Mouse (Mus musculus) liver, adult 10 weeks (tissue): ENCODE results near the gene Trpv2. TPM values are rescaled to one million over a fixed set of nuclear protein-coding genes. Genes with fewer than 3 reads are reported as not detected.

Experiments used
- polyA plus RNA-seq: library from polyadenylated mRNA; stranded (reverse); fragments of 350-450 nt; fragmentation: Illumina TruSeq; extraction: RNeasy Lipid Tissue Mini Kit (QIAGEN cat#74804); gene quantifications from one replicate; pipeline ENCODE4 v1.2.3, GENCODE M21; 2014; ENCODE audit warnings: low read depth, low replicate concordance

Trpv2 gene
- polyA plus RNA-seq: not detected

DNA sequence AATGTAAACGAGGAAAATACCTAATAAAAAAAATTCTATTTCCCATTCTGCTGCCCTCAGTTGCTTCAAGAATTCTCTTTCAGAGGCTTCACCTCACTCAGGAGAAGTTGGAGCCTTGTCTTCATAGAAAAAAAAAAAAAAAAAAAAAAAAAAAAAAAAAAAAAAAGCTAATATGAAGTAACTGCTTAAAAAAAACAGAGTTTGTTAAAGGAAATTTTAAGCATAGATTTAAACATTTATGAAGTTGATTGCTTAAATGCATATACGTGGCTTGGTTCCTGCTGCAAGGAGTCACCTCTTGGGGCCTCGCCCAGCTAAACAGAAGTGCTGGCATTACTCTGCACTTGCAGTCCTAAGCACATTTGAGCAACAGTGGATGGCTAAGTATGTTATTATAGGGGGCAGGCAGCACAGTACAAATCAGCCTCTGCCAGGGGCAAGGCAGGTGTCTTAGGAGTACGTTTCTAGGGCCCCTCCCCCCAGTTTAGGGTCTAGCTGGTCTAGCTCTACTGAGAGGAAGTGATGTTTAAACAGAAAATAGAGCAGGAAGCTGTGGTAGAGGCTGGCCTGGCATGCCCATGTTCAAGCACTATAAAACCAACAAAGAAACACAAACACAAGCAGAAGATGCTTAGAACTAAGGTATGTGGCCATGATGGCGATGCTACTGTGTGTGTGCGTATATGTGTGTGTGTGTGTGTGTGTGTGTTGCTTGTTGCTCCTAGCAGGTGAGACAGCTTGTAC is at the start of gene Trpv2:
TSS of gene Trpv2 (plus strand) at position 528 of the 744 bp plus-strand sequence.

DNA sequence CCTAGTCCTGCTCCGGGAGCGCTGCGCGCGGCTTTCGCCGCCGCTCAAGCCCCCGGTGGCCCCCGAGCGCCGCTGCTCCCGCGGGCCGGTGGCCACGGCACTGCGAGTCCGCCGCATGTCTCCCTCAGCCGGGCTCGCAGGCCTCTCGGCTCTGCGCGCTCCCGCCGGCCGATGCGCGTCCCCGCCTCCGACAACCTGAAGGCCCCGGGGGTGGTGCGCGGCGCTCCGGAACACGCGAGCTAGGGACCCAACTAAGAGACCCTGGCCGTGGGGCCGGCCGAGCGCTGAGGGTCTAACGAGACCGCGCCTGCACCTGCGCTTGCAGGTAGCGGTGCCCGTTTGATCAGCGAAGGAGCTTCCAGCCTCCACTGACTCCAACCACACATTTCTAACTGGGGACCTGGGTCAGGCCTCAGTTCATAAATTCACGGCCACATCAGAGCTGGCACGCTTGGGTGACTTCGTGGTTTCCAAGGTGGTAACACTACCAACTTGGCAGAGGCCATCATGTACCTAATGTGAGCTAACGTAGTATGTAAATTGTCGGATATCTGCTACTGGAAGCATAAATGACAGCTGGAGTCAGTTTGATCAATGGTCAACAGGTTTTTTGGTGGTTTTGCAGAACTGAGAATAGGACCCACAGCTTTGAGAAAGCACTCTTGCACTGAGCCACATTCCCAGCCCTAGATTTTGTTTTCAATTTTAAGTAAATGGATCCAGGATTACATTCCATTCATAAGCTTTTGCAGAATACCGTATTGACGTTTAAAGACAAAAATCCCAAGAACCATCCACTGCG is 35.0 kb upstream of the Trpv2 start, which contains the start of gene Cenpv:
TSS of gene Cenpv (minus strand) at position 173 of the 802 bp plus-strand sequence.

DNA sequence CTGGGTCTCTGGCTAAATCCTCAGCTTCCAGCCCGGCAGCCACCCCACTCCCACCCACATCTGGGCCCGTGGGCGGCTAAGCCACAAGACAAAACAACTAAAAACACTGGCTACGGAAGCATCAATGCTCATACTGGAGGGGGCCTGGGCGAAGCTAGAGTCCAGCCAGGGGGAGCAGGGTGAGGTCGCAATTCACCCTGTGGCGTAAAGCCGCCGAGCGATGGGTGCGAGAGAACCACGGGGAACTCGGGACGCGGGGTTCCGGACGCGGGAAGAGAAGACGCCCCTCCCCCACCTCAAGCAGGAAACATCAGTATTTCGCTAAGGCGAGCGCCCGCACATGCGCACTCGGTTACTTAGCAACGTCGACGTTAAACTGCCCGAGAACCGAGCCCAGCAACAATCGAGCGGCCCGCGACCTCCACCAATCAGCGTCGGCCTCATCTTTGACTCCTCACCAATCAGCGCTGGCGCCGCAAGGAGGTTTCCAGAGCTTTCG is 23.5 kb upstream of the Trpv2 start, which contains the start of gene Ubb:
TSS of gene Ubb (plus strand) at position 445 of the 499 bp plus-strand sequence.

DNA sequence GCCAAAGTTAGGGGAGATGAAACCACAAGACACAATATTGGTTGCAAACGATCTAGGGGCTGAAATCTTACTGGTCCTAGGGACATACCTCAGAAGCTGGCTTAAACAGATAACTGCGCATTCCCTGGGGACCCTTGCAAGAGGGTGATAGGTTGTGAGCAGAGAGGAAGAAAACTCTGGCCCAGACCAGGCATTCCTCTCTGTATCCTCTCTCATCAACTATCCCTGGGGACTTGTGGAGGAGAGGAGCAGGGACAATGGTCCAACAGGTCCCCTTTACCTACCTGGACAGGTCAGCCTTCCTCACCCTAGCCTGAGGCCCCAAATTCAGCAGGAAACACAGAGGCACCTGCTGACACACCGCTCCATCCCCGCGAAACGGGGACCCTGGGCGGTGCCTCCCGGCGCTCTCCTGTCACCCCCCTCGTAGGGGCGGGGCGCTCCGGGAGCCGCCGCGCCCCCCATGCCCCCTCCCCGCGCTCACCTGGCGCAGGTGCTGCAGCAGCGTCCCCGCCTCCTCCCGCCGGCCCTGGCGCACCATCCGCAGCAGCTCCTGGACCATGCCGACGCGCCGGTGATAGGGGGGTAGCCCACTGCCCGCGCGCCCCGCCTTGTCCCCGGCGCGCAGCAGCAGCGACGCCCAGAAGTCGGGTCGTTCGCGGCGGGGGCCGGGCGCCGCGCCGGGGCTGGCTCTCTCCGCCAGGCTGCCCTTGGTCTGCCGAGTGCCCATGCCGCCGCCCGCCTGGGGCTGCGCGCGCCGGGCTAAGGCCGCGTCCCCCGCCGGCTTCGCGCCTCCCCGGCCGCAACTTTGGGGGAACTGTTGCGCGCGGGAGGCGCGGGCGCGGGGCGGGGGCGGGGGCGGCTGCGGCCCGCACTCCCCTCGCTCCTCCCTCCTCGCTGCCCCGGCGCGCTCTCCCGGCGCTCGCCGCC is 73.6 kb downstream of the Trpv2 start, which contains the start of gene Lrrc75a:
TSS of gene Lrrc75a (minus strand) at position 863 of the 930 bp plus-strand sequence.

DNA sequence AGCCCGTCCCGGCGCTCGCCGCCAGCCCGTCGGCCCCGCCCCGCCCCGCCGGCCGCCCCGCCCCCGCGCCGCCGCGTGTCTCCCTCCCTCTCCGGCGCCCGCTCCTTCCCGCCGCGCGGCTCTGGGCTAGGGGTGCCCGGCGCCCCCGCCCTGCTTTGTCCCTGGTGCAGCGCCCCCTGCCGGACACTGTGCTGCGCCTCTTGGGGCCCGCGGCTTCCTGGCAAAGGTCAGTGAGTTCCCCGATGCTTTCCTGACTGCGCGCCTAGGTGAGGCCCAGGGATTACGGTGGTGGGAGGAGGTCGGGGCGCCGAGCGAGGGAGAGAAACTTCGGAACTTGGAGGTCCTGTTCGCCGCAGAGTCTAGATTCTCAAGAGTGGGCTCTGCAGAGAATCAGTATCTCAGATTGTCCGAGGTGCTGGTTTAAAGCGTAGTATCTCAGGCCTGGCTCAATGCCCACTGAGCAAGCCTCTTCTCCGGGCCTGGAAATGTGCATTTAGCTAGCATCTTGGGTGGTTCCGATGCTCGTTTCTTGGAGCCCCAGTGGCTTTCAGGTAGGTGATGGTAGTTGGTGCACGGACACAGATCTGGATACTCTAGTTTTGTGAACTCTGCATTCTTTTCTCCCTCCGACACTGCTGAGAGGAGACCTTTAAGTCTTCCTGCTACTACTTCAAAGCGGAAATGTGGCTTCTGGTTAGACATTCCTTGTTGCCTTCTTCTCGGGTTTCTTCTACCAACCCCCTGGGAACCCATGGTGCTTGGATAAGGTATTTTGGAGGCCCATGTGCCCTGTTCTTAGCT is 74.5 kb downstream of the Trpv2 start, which contains the start of gene Mmgt2:
TSS of gene Mmgt2 (plus strand) at position 74 of the 801 bp plus-strand sequence.

Other genes starting within 250 kb of the Trpv2 start
- 2.2 TPM for gene Pigl, start 116.0 kb upstream of the Trpv2 start, polyA plus RNA-seq
- 59.1 TPM for gene Ncor1, start 115.9 kb upstream of the Trpv2 start, polyA plus RNA-seq
- 18.1 TPM for gene Cenpv, start 35.2 kb upstream of the Trpv2 start, polyA plus RNA-seq
- gene Ubb, start 23.3 kb upstream of the Trpv2 start, polyA plus RNA-seq: 54.0 TPM
- 0.45 TPM for gene Lrrc75a, start 74.0 kb downstream of the Trpv2 start, polyA plus RNA-seq
- 2.1 TPM for gene Mmgt2, start 74.2 kb downstream of the Trpv2 start, polyA plus RNA-seq
- gene Zfp287, start 157.4 kb downstream of the Trpv2 start, polyA plus RNA-seq: 0.37 TPM
- gene Gm10428, start 178.6 kb downstream of the Trpv2 start, polyA plus RNA-seq: not detected
- gene Zfp286, start 215.0 kb downstream of the Trpv2 start, polyA plus RNA-seq: not detected
- gene Trim16, start 245.7 kb downstream of the Trpv2 start, polyA plus RNA-seq: 0.11 TPM